Mouse (Mus musculus): ENCODE measurements at regions not wholly inside any gene's neighbourhood (a gene's known extent, or its start where the extent isn't known, plus 50 kb on each side); places are given as distances from the start of the nearest gene placed in this dataset.

DNA sequence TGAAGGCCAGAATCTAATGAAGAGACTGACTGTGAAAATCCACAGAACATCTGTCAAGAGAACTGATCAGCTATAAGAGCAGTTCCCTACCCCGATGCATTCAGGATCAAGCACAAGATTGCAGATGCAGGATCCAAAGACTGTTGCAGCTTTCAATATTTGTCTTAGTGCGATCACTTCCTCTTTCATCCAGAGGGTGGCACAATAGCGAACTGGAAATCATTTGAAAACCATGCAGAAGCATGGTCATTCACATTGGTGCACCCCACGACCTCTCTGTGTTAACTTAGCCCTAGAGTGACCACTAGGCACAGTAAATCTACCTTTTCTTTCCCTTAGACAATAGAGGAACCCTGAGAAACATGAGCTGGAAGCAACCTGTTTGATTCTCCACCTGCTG lies 55.8 kb upstream of the Pak3 start:
- no peak for DNase-seq

DNA sequence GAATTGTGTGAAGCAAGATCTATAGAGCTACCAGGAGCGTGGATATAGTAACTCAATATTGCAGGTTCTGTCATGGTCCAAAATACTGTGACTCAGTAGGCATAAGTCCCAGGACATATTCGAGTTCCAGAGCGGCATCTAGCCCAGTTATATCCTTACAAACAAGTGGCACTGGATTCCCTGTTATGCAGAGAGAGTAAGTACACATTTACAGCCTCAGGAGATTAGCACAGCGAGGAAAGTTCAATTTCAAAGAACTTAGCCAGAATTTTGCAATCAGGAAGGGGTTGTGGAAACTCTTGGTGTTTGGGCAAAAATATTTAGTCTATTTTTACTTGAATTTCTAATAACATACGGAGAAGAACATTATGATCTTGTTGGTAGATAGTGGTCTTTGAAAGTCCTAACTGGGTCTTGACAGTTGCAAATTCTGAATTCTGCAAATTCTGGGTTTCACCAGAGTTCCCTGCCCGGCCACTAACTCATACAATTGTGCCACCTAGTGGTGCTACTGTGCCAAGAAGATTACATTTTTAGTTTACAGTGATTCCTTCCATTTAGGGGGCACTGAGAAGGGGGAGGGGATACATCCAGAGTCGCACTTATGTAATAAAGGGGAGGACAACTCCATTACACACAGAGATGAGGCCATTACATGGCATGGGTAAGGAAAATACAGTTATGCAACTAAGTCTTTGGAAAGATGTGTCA lies 54.7 kb upstream of the Chrdl1 start:
- no peak for DNase-seq

DNA sequence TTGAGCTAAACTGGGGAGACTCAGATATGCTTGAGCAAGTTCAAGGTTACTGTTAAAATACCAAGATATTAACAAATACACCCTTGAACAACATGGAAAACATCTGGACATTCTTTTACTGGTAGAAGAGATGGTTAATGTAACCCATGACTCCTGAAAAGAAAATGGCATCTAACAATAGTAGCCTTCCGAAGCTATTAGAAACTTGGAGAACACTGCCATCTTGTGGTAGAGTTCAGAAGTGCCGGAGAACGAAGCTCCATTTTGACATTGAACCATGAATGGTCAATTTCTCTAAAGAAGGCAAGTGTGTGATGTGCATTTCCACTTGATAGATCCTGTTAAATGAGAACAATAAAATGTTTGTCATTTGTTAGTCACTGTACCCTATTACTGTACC lies 50.5 kb upstream of the Chrdl1 start:
- peak; percentile 8 for DNase-seq

All from thymus, postnatal 14 days (tissue).